Mouse (Mus musculus) ES-CJ7 (cell line): ENCODE measurements around the gene Gzmm.
A peak's percentile ranks its signal among the peaks of the same experiment; 100 is the strongest.

Experiments used
- DNase-seq: peaks from one replicate; pipeline ENCODE4 v3.0.0; 2011; ENCODE audit warnings: low read depth, low spot score

Gene Gzmm

GRCm38 (mm10) chr10:79688720-79689119 lies at the start of gene Gzmm:
Gene Gzmm, plus strand, starts transcription at chr10:79689020.
- no peak for DNase-seq

GRCm38 (mm10) chr10:79645711-79646110 lies 43.1 kb upstream of the Gzmm start, which contains the start of gene Odf3l2:
Gene Odf3l2, minus strand, starts transcription at chr10:79645738.
- DNase-seq: no peak

- DNase-seq: peak; percentile 79
Measured at GRCm38 (mm10) chr10:79649070-79649751, 39.6 kb upstream of the Gzmm start.

- no peak for DNase-seq
Measured at GRCm38 (mm10) chr10:79652789-79653188, 36.0 kb upstream of the Gzmm start.

- DNase-seq: no peak
Measured at GRCm38 (mm10) chr10:79654946-79655395, 33.8 kb upstream of the Gzmm start.

- peak; percentile 74 for DNase-seq
Measured at GRCm38 (mm10) chr10:79658829-79659228, 30.0 kb upstream of the Gzmm start.

GRCm38 (mm10) chr10:79660298-79660697 lies 28.5 kb upstream of the Gzmm start:
- no peak for DNase-seq

- DNase-seq: peak; percentile 74
Measured at GRCm38 (mm10) chr10:79661861-79662260, 27.0 kb upstream of the Gzmm start.

- peak; percentile 88 for DNase-seq
Measured at GRCm38 (mm10) chr10:79664131-79664665, 24.6 kb upstream of the Gzmm start, which contains the start of gene Madcam1. Gene Madcam1, plus strand, starts transcription at chr10:79664559.

GRCm38 (mm10) chr10:79665051-79665450 lies 23.8 kb upstream of the Gzmm start:
- no peak for DNase-seq

GRCm38 (mm10) chr10:79666493-79666892 lies 22.3 kb upstream of the Gzmm start:
- DNase-seq: no peak

- no peak for DNase-seq
Measured at GRCm38 (mm10) chr10:79668076-79668475, 20.7 kb upstream of the Gzmm start.

- DNase-seq: peak; percentile 90
Measured at GRCm38 (mm10) chr10:79668771-79669575, 19.8 kb upstream of the Gzmm start, which contains the start of gene Tpgs1. Gene Tpgs1, plus strand, starts transcription at chr10:79669369.

GRCm38 (mm10) chr10:79669576-79670057 lies 19.2 kb upstream of the Gzmm start:
- DNase-seq: peak; percentile 95

- peak; percentile 39 for DNase-seq
Measured at GRCm38 (mm10) chr10:79670071-79670888, 18.5 kb upstream of the Gzmm start.

GRCm38 (mm10) chr10:79671396-79672087 lies 17.3 kb upstream of the Gzmm start:
- DNase-seq: peak; percentile 80

- peak; percentile 76 for DNase-seq
Measured at GRCm38 (mm10) chr10:79672088-79672455, 16.7 kb upstream of the Gzmm start.

- DNase-seq: peak; percentile 82
Measured at GRCm38 (mm10) chr10:79673054-79673453, 15.8 kb upstream of the Gzmm start.

- peak; percentile 69 for DNase-seq
Measured at GRCm38 (mm10) chr10:79675346-79676035, 13.3 kb upstream of the Gzmm start.
